Mouse (Mus musculus) hindbrain, postnatal 0 days (tissue): ENCODE data around the gene Alx3. TPM values are rescaled to one million over a fixed set of nuclear protein-coding genes. Genes with fewer than 3 reads are reported as not detected.

Experiments used
- ATAC-seq: fragments of 200-750 bp; cut with Nextera tagmentation; 2 replicates; pipeline ENCODE4 v1.8.0; 2017; ENCODE audit warnings: mild to moderate bottlenecking, moderate TSS enrichment, moderate library complexity
- DNase-seq: peaks from one replicate; pipeline ENCODE4 v3.0.0-alpha.2; 2015; ENCODE audit warnings: low spot score
- H3K27ac ChIP-seq: fragments of 300-500 bp; sonication (generic); 2 replicates; pipeline ENCODE4 v1.5.1; 2014; ENCODE audit warnings: mild to moderate bottlenecking
- H3K27me3 ChIP-seq: fragments of 300-500 bp; sonication (generic); 2 replicates; pipeline ENCODE4 v1.6.1; 2014; ENCODE audit warnings: low read length, mixed read lengths; ENCODE audit not compliant: insufficient read depth
- H3K36me3 ChIP-seq: fragments of 300-500 bp; sonication (generic); 2 replicates; pipeline ENCODE4 v1.6.1; 2014; ENCODE audit warnings: low read length, mixed read lengths; ENCODE audit not compliant: insufficient read depth
- H3K4me1 ChIP-seq: fragments of 300-500 bp; sonication (generic); 2 replicates; pipeline ENCODE4 v1.6.1; 2014; ENCODE audit warnings: antibody characterized with exemption, low read length, mixed read lengths; ENCODE audit not compliant: insufficient read depth
- H3K4me2 ChIP-seq: fragments of 300-500 bp; sonication (generic); 2 replicates; pipeline ENCODE4 v1.6.1; 2014; ENCODE audit warnings: low read depth, mild to moderate bottlenecking, low read length, moderate library complexity, mixed read lengths
- H3K4me3 ChIP-seq: fragments of 300-500 bp; sonication (generic); 2 replicates; pipeline ENCODE4 v1.5.1; 2014; ENCODE audit warnings: low read length
- H3K9ac ChIP-seq: fragments of 300-500 bp; sonication (generic); replicated peaks from 2 replicates; pipeline ENCODE4 v1.6.1; 2014; ENCODE audit warnings: mild to moderate bottlenecking, low read length, moderate library complexity, mixed read lengths
- H3K9me3 ChIP-seq: fragments of 300-500 bp; sonication (generic); 2 replicates; pipeline ENCODE4 v1.6.1; 2016; ENCODE audit warnings: low read length, mixed read lengths
- CTCF ChIP-seq: IDR thresholded peaks from 2 replicates; pipeline ENCODE4 v1.5.1; 2016; ENCODE audit warnings: antibody characterized with exemption, control low read depth, low read depth
- WGBS: fragments of 180-500 bp; shearing (Covaris S2); extraction: QIAGEN DNeasy Blood & Tissue Kit; methylation state at CpG from one replicate; pipeline ENCODE4 v1.1.7; 2014; 5-methylcytosine and 5-hydroxymethylcytosine counted together
- polyA plus RNA-seq: library from polyadenylated mRNA; unstranded; fragments of >200 nt; fragmentation: Nextera tagmentation; extraction: Ambion mirVana; gene quantifications from 2 replicates; pipeline ENCODE4 v1.2.1, GENCODE M21; 2015
- total RNA-seq: library from RNA; depleted of rRNA; stranded (reverse); fragments of >200 nt; gene quantifications from 2 replicates; pipeline ENCODE4 v1.2.3, GENCODE M21; 2014

Alx3 gene
- total and polyA plus RNA-seq, 2 experiments from 2014 or later = 0.16 to 0.45 TPM

DNA sequence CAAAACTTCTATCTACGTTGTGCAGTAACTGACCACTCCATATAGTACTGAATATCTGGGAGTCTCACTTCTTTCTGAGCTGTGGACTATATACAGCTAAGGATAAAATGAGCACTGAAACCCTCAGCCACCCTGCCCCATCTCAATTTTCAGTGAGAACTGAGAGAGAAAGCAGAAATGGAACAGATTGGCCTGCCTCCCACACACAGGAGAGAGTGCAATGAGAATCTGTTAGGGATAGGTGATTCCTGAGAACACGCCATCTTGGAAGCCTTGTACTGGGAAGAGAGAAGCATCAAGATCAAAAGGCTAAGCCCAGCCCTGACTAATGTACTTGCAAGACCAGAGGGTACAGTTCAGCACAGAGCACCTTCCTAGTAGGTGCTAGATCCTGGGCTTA lies 33.7 kb downstream of the Alx3 start:
- DNase-seq = no peak
- Histone ChIP-seq H3K27ac (no peak overlapping the region), H3K9ac (no peak overlapping the region), H3K4me1 (no peaks in the 10 kb centered on the region), H3K36me3 (peaks cover 44% of the 10 kb centered on the region), H3K4me3 (no peak overlapping the region), H3K9me3 (no peaks in the 10 kb centered on the region), H3K4me2 (no peak overlapping the region), H3K27me3 (no peaks in the 10 kb centered on the region)
- no peak for ATAC-seq
- TF ChIP-seq CTCF = no peak
- 93% methylated on average over 2 of the region's 2 CpGs for WGBS

DNA sequence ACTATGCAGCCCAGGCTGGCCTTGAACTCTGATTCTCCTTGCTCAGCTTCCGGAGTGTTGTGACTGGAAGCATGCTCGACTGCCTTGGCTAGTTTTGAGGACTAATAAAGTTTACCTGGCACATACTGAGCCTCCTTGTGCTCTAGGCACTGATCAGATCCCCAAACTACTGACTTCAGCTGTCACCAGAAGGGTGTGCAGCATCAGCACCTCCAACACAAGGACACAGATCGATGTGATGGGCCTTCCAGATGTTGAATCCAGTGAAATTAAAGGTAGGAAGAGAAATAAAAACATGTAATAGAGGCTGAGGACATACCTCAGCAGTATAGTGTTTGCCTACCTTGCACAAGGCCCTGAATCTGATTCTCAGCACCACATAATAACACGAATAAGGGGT lies 34.6 kb downstream of the Alx3 start:
- WGBS = 91% methylated on average over 4 of the region's 4 CpGs
- no peaks in the 10 kb centered on the region for H3K27me3 ChIP-seq
- no peak overlapping the region for H3K4me3 ChIP-seq
- H3K4me2 ChIP-seq = no peak overlapping the region
- no peaks in the 10 kb centered on the region for H3K9me3 ChIP-seq
- ATAC-seq (no peak), DNase-seq (no peak)
- H3K36me3 ChIP-seq = peaks cover 36% of the 10 kb centered on the region
- H3K27ac ChIP-seq = no peak overlapping the region
- TF ChIP-seq CTCF = no peak
- no peaks in the 10 kb centered on the region for H3K4me1 ChIP-seq
- H3K9ac ChIP-seq = no peak overlapping the region

DNA sequence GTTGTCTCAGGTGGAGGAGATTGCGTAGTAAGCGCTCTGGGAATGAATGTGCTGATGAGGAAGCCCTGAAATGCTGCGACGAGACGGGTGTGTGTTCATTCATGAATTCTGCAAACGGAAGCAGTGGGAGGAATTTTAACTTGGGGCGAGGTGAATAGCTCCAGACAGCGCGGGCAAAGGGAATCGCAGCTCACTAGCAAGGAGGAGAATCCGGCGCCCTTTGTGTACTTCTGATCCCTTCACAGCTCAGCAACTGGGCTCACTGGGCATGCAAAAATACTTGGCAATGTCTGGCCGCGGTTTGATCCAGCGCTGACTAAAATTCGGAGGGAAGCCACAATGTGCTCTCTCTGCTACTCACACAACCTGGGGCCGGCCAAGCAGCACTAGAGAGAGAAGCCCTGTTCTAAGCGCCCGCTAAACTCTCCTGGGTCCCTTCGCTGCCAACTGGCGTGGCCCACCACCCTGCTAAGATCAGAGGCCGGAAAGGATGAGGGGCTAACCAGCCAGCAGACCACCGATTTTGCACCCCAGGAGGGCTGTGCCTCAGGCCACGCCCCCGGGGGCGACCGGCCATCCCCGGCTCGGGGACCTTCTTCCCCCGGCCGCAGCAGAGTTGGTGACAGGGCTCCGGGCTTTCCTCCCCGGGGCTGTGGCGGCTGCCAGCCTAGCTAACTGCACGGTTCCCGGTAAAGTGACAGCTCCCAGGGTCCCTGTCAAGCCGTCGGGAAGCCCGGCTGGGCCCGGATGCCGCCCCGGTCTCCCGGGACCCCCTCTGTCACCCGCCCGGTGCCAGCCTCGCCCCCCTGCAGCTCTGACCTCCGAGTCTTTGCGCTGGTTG lies 36.1 kb downstream of the Alx3 start, which contains the start of gene Gm10961:
Gene Gm10961, plus strand, starts transcription at position 641 of the 841 bp plus-strand sequence.
- Histone ChIP-seq H3K36me3 (peaks cover 22% of the 10 kb centered on the region; the same call in 1 of the 2 replicates), H3K4me1 (no peaks in the 10 kb centered on the region), H3K9me3 (no peaks in the 10 kb centered on the region), H3K4me2 (peak within 1 kb of the TSS; percentile 80), H3K27ac (peak within 1 kb of the TSS; percentile 98), H3K4me3 (peak within 1 kb of the TSS; percentile 76), H3K27me3 (no peaks in the 10 kb centered on the region), H3K9ac (peak within 1 kb of the TSS; percentile 94)
- no peak for TF ChIP-seq CTCF
- ATAC-seq = peak; percentile 84
- DNase-seq = peak; percentile 66
- WGBS = under 1% methylated on average over 47 of the region's 48 CpGs

DNA sequence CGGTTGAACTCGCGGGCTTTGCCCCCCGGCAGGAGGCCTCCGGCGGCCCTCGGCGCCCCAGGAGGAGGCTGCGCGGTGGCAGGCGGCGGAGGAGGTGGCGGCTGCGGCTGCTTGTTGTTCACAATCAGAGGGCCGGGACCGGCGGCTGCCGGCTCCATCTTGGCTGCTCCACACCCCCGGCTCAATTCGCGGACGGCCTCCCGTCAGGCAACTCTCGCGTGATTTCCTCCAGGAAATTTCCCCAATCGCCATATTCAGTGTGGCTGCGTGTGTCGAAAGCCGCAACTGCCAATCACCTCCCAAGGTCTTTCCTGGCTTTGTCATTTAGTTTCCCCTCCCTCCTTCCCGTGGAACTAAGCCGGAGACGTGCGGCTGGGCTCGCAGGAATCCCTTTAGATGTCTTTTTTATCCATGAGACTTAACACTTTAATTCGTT lies 36.7 kb downstream of the Alx3 start, which contains the start of gene Strip1:
Gene Strip1, minus strand, starts transcription at position 172 of the 436 bp plus-strand sequence.
- peak; percentile 98 for DNase-seq
- peak within 1 kb of the TSS; percentile 94 for H3K9ac ChIP-seq
- H3K4me1 ChIP-seq = no peaks in the 10 kb centered on the region
- TF ChIP-seq CTCF = no peak
- H3K36me3 ChIP-seq = peaks cover 15% of the 10 kb centered on the region; the same call in 1 of the 2 replicates
- peak within 1 kb of the TSS; percentile 80 for H3K4me2 ChIP-seq
- H3K4me3 ChIP-seq = peak within 1 kb of the TSS; percentile 76
- 2% methylated on average over 35 of the region's 35 CpGs for WGBS
- peak within 1 kb of the TSS; percentile 98 for H3K27ac ChIP-seq
- ATAC-seq = peak; percentile 97
- no peaks in the 10 kb centered on the region for H3K27me3 ChIP-seq
- no peaks in the 10 kb centered on the region for H3K9me3 ChIP-seq

DNA sequence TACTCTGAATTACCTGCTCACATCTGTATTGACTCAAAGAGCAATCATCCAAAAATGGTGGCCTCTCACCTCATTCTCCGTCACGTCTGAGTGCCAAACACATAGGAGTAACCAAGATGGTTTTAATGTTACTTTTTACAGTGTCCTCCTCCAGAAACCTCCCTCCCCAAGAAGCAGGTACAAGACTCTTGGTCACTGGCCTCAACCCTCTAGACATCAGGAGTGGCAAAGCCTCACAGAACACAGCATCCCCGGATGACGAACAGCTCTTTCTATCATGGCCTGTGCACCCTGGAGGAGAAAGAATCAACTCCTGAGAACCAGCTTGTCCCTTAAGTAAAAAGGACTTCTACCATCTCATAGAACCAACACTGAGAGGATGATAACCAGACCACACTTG lies 38.0 kb downstream of the Alx3 start:
- 92% methylated on average over 4 of the region's 4 CpGs for WGBS
- DNase-seq (no peak), ATAC-seq (no peak)
- Histone ChIP-seq H3K9ac (no peak overlapping the region), H3K4me2 (no peak overlapping the region), H3K4me1 (no peaks in the 10 kb centered on the region), H3K4me3 (no peak overlapping the region), H3K9me3 (no peaks in the 10 kb centered on the region), H3K27me3 (no peaks in the 10 kb centered on the region), H3K27ac (no peak overlapping the region), H3K36me3 (0 out of 2 replicates have a peak, but pooled peaks cover 6% of the 10 kb centered on the region)
- TF ChIP-seq CTCF = no peak

DNA sequence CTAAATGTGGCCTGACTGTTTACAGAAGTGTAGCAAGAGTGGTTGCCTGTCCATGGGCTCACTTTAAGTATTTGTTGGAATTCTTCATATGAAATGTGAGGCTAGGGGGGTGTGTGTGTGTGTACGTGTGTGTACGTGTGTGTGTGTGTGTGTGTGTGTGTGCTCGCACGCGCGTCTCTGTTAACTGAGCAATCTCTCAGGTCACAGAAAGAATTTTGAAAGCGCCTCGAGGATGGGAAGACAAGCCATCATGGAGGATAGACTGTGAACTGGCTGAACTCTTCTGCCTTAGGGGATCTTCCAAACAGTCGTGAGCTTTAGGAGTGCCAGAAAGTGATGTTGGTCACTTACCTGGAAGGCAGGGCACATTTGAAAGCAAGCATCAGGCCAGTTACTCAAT lies 39.1 kb downstream of the Alx3 start:
- Histone ChIP-seq H3K9ac (no peak overlapping the region), H3K4me2 (no peak overlapping the region), H3K27ac (no peak overlapping the region), H3K4me1 (no peaks in the 10 kb centered on the region), H3K9me3 (no peaks in the 10 kb centered on the region), H3K36me3 (0 out of 2 replicates have a peak, but pooled peaks cover 1% of the 10 kb centered on the region), H3K4me3 (no peak overlapping the region), H3K27me3 (no peaks in the 10 kb centered on the region)
- 92% methylated on average over 9 of the region's 9 CpGs for WGBS
- ATAC-seq = no peak
- no peak for TF ChIP-seq CTCF
- no peak for DNase-seq

DNA sequence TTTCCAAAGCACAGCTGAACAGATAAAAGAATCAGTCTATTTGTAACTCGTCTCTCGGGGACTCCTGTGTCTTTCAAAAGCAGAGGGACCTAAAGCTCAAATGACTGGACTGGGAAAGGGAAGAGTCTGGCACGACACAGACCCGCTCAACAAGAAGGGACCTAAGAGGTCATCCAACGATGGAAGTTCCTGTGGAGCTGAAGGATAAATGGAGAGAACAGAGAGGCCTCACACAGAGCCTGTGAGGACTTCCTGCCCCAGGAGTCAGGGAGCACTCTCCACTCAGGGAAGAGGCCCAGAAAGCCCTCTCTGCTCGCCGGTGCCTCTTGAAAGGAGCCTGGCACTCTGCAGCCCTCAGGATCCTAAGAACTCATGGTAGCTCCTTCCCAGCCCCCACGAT lies 41.0 kb downstream of the Alx3 start:
- no peaks in the 10 kb centered on the region for H3K9me3 ChIP-seq
- ATAC-seq = no peak
- H3K27ac ChIP-seq = no peak overlapping the region
- H3K4me1 ChIP-seq = no peaks in the 10 kb centered on the region
- 56% methylated on average over 8 of the region's 8 CpGs for WGBS
- no peak for DNase-seq
- no peaks in the 10 kb centered on the region for H3K27me3 ChIP-seq
- no peaks in the 10 kb centered on the region for H3K36me3 ChIP-seq
- H3K4me2 ChIP-seq = no peak overlapping the region
- no peak overlapping the region for H3K9ac ChIP-seq
- H3K4me3 ChIP-seq = no peak overlapping the region
- TF ChIP-seq CTCF = no peak
